Comparison of ENCODE assay signal across 20 mouse cellular contexts in genomic region chr1:148977377-148977776, GRCm38 (mm10).
DNase-seq lines count a peak whose midpoint lies in the region; ATAC-seq and TF ChIP-seq lines count a peak whose summit lies in the region.
"Had no signal": no experiment of that assay in that cellular context is flagged by ENCODE, and none has a peak within 500 bp of the region (broad histone marks: within the 10 kb centered on the region; RNA-seq: fewer than 3 reads in every experiment).

No protein-coding gene starts in this region.

- H3K27ac ChIP-seq in heart, embryonic 12.5 days (ENCODE audit: poor library complexity, severe bottlenecking) = no peak overlapping the region
- no peak overlapping the region for H3K27ac ChIP-seq in MEL (ENCODE audit: control insufficient read depth, low read depth, low read length)

- H3K36me3 ChIP-seq in heart, embryonic 12.5 days = no peaks in the 10 kb centered on the region
- no peaks in the 10 kb centered on the region for H3K36me3 ChIP-seq in MEL (ENCODE audit: control insufficient read depth in 1 of 2, insufficient read depth in 2 of 2, low read length in 2 of 2)
- H3K36me3 ChIP-seq: G1E had no signal

- TF ChIP-seq EP300 in MEL (IDR thresholded peaks at IDR 0.05; ENCODE audit: low read depth in 1 of 2, low read length in 2 of 2) = peak; percentile 76 to 89

- no peak for TF ChIP-seq POLR2A in MEL (IDR thresholded peaks at IDR 0.05; ENCODE audit: control insufficient read depth in 1 of 2, insufficient read depth in 1 of 2, low read depth in 1 of 2, low read length in 2 of 2, poor library complexity in 1 of 2)

- H3K9ac ChIP-seq in heart, embryonic 12.5 days = no peak overlapping the region
- H3K9ac ChIP-seq in MEL (ENCODE audit: control insufficient read depth, low read depth, low read length, poor library complexity, severe bottlenecking) = no peak overlapping the region

- 68% methylated on average over 5 of the region's 5 CpGs for WGBS in heart, embryonic 12.5 days

- TF ChIP-seq RAD21 in MEL (IDR thresholded peaks at IDR 0.05; ENCODE audit: low read depth, low read length) = no peak

- no peaks in the 10 kb centered on the region for H3K27me3 ChIP-seq in heart, embryonic 12.5 days (replicated peaks)
- no peaks in the 10 kb centered on the region for H3K27me3 ChIP-seq in MEL (ENCODE audit: control insufficient read depth in 1 of 2, insufficient read depth in 2 of 2, low read length in 2 of 2)
- H3K27me3 ChIP-seq: CH12.LX, Patski had no signal

- H3K4me3 ChIP-seq in heart, embryonic 12.5 days = no peak overlapping the region
- no peak overlapping the region for H3K4me3 ChIP-seq in MEL (ENCODE audit: control insufficient read depth in 1 of 2, insufficient read depth in 1 of 2, low read depth in 2 of 2, low read length in 2 of 2)

- no peaks in the 10 kb centered on the region for H3K9me3 ChIP-seq in heart, embryonic 12.5 days (replicated peaks)
- no peaks in the 10 kb centered on the region for H3K9me3 ChIP-seq in MEL (replicated peaks; ENCODE audit: insufficient read depth, low read length)

- no peak overlapping the region for H3K4me2 ChIP-seq in heart, embryonic 12.5 days

- H3K79me2 ChIP-seq in MEL (ENCODE audit: control insufficient read depth, insufficient read depth, low read length, poor library complexity) = no peaks in the 10 kb centered on the region

- no peak for ATAC-seq in heart, embryonic 12.5 days (ENCODE audit: insufficient number of reproducible peaks, low FRiP score)
- ATAC-seq: activated CD4-positive, CD25-positive, alpha-beta regulatory T cell, adult 4 months; CD4-positive, CD25-positive, alpha-beta regulatory T cell, adult 4 months; Patski had no signal

- H3K4me1 ChIP-seq in heart, embryonic 12.5 days (replicated peaks) = no peaks in the 10 kb centered on the region
- peaks cover 0 to 9% of the 10 kb centered on the region in 2 experiments; a peak in 3 of 4 replicates for H3K4me1 ChIP-seq in MEL (ENCODE audit: control insufficient read depth in 1 of 2, insufficient read depth in 2 of 2, low read length in 2 of 2)

- TF ChIP-seq CTCF in MEL (IDR thresholded peaks at IDR 0.05 in 2 of 3, conservative IDR thresholded peaks at IDR 0.05 in 1 of 3; ENCODE audit: control insufficient read depth in 1 of 3, insufficient read depth in 1 of 3, low read depth in 2 of 3, low read length in 3 of 3, poor library complexity in 1 of 3, severe bottlenecking in 1 of 3) = no peak

- DNase-seq in heart, adult 11 months = peak; percentile 33
- peak; percentile 46 for DNase-seq in MEL (ENCODE audit: low read depth, low spot score)
- no peak for DNase-seq in cerebellum, postnatal 25 days
- DNase-seq: adrenal gland, adult 2 months; adrenal gland, adult 8-10 months; adrenal gland, postnatal 10 days; adrenal gland, postnatal 14 days; adrenal gland, postnatal 25 days; adrenal gland, postnatal 36 days; B cell, adult 2 months; cerebellum, adult 11 months; cerebellum, adult 11-12 months; cerebellum, adult 18-20 months; cerebellum, adult 2 months had no signal

TF ChIP-seq in MEL, 35 proteins besides CTCF, POLR2A, EP300 and RAD21:
- TF ChIP-seq RCOR1 (IDR thresholded peaks at IDR 0.05; ENCODE audit: low read depth, low read length) (peak; percentile 33; the same call in 1 of the 2 replicates), POLR2AphosphoS2 (IDR thresholded peaks at IDR 0.05; ENCODE audit: low read length) (no peak), MYB (IDR thresholded peaks at IDR 0.05; ENCODE audit: low read depth, low read length) (no peak), GABPA (IDR thresholded peaks at IDR 0.05; ENCODE audit: low read depth, low read length) (no peak), MYC (IDR thresholded peaks at IDR 0.05; ENCODE audit: low read depth, low read length) (peak; percentile 71), MAX (IDR thresholded peaks at IDR 0.05; ENCODE audit: low read length) (peak; percentile 75), GATA1 (IDR thresholded peaks at IDR 0.05; ENCODE audit: low read depth, low read length) (peak; percentile 80), TAL1 (IDR thresholded peaks at IDR 0.05; ENCODE audit: low read length) (no peak), ETS1 (IDR thresholded peaks at IDR 0.05; ENCODE audit: low read depth, low read length) (peak; percentile 80), USF1 (IDR thresholded peaks at IDR 0.05; ENCODE audit: low read depth, low read length) (peak; percentile 81), TCF12 (IDR thresholded peaks at IDR 0.05; ENCODE audit: low read depth, low read length) (peak; percentile 92), SIN3A (IDR thresholded peaks at IDR 0.05; ENCODE audit: low read length) (peak; percentile 46; the same call in 1 of the 2 replicates), KAT2A (conservative IDR thresholded peaks at IDR 0.05; ENCODE audit: low read depth, low read length) (no peak; the same call in 1 of the 2 replicates), HCFC1 (IDR thresholded peaks at IDR 0.05; ENCODE audit: low read depth, low read length) (no peak), MXI1 (IDR thresholded peaks at IDR 0.05; ENCODE audit: low read depth, low read length) (peak; percentile 45; the same call in 1 of the 2 replicates), ELF1 (IDR thresholded peaks at IDR 0.05; ENCODE audit: low read depth, low read length) (no peak), SMC3 (IDR thresholded peaks at IDR 0.05; ENCODE audit: low read depth, low read length) (no peak), NELFE (IDR thresholded peaks at IDR 0.05; ENCODE audit: low read depth, low read length) (no peak)

Comparison
In these comparisons a context has a peak if more than half of its experiments do, and no peak if none do; other contexts are left out.
1. DNase-seq: peak in heart, adult 11 months (single experiment) and MEL (single experiment); none in cerebellum, postnatal 25 days (0 of 2).